Mouse (Mus musculus) bone marrow macrophage, adult 2 months (primary cell): ENCODE results near the gene Lancl1.

Experiments used
- CTCF ChIP-seq: IDR thresholded peaks from 2 replicates; pipeline ENCODE4 v1.5.1; 2012; ENCODE audit warnings: low read depth, mild to moderate bottlenecking, low read length, moderate library complexity
- POLR2A ChIP-seq: IDR thresholded peaks from 2 replicates; pipeline ENCODE4 v1.6.1; 2012; ENCODE audit warnings: mild to moderate bottlenecking, low read depth, low read length, borderline replicate concordance

GRCm38 (mm10) chr1:67078666-67079065, 40.0 kb upstream of the Lancl1 start:
- no peak for TF ChIP-seq CTCF
- TF ChIP-seq POLR2A, result no peak
